Mouse (Mus musculus) cortical plate, adult 2 months (tissue): ENCODE measurements around the gene B4galt1.

Experiments
- CTCF ChIP-seq: fragments of 200-500 bp; IDR thresholded peaks from 2 replicates; pipeline ENCODE4 v1.5.1; 2011; ENCODE audit warnings: mild to moderate bottlenecking, control low read depth, low read length; ENCODE audit not compliant: insufficient read depth; ENCODE audit errors: extremely low read depth
- POLR2A ChIP-seq: fragments of 200-500 bp; IDR thresholded peaks from 2 replicates; pipeline ENCODE4 v1.6.1; 2011; ENCODE audit warnings: mild to moderate bottlenecking, low read length, control low read depth; ENCODE audit not compliant: insufficient read depth; ENCODE audit errors: extremely low read depth

- no peak for TF ChIP-seq CTCF
- TF ChIP-seq POLR2A, result no peak
Measured at GRCm38 (mm10) chr4:40819151-40819550, 34.7 kb downstream of the B4galt1 start.
